Mouse (Mus musculus): ENCODE measurements around the gene Rph3al.

DNA sequence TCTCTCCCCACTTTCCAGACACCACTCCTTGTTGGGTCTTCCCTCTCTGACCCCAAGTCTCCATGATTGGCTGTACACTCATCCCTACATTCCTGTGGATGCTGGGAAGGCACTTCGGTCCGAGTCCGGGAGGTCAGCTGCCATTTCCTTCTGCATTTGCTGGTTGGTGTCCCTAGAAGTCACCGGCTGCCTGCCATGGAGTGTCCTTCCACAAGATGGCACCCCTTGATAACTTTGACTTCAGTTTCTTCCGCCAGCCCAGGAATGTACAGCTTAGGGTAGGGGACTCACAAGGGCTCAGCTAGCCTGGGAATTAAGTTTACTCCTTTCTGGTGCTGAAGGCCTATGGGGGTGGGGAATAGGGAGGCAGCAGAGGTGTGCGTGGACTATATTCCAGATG is 156.3 kb downstream of the Rph3al start:
- 0 out of 2 replicates have a peak, but pooled peaks have one; percentile 3 for TF ChIP-seq CTCF (IDR thresholded peaks at IDR 0.05; ENCODE audit: low read depth, low read length)
- no peak for TF ChIP-seq TAL1 (conservative IDR thresholded peaks at IDR 0.05; ENCODE audit: low read depth, low read length)
